Mouse (Mus musculus) left cerebral cortex, adult 2 months (tissue): Measurements from ENCODE around the gene Ddx23. TPM values are rescaled to one million over a fixed set of nuclear protein-coding genes. Genes with fewer than 3 reads are reported as not detected.

Experiments
- DNase-seq, 2 experiments: peaks; one replicate each; pipeline ENCODE4 v3.0.0; 2021 to 2022; ENCODE audit warnings: low spot score in 2 of 2, mixed read lengths in 1 of 2; ENCODE audit errors: extremely low spot score in 1 of 2
- H3K27ac ChIP-seq: fragments of 200-600 bp; 2 replicates; pipeline ENCODE4 v1.8.1; 2022
- H3K4me3 ChIP-seq: fragments of 200-600 bp; 2 replicates; pipeline ENCODE4 v1.8.1; 2022
- CTCF ChIP-seq: fragments of 200-600 bp; IDR thresholded peaks from 2 replicates; pipeline ENCODE4 v1.8.1; 2022; ENCODE audit warnings: antibody characterized with exemption, mild to moderate bottlenecking, moderate library complexity
- intact Hi-C: fragments of 180-260 bp; cut with DNase I; formaldehyde crosslinking; loops from one replicate; pipeline ENCODE4 v1.15.1; 2025
- total RNA-seq, 2 experiments: library from RNA; stranded (reverse); gene quantifications; 2 replicates each; pipeline ENCODE4 v1.2.3; 2021

The Ddx23 gene
- total RNA-seq, 2 experiments from 2014 or later: 84.4 to 90.2 TPM

GRCm38 (mm10) chr15:98644406-98644805 is 18.3 kb downstream of the Ddx23 start:
- Histone ChIP-seq H3K27ac (peak overlapping the region; percentile 36; the same call in 1 of the 2 replicates), H3K4me3 (no peak overlapping the region)
- no peak for TF ChIP-seq CTCF
- intact Hi-C loops: no loop called here
- no peak for DNase-seq

GRCm38 (mm10) chr15:98640157-98640556 is 22.5 kb downstream of the Ddx23 start:
- intact Hi-C loops: no loop called here
- no peak for TF ChIP-seq CTCF
- no peak overlapping the region for H3K27ac ChIP-seq
- H3K4me3 ChIP-seq: no peak overlapping the region
- no peak for DNase-seq

GRCm38 (mm10) chr15:98637155-98637554 is 25.5 kb downstream of the Ddx23 start:
- Histone ChIP-seq H3K27ac (no peak overlapping the region), H3K4me3 (peak overlapping the region; percentile 64)
- intact Hi-C loops: no loop called here
- TF ChIP-seq CTCF: no peak
- no peak for DNase-seq

- peak overlapping the region; percentile 64 for H3K4me3 ChIP-seq
- peak overlapping the region; percentile 80 for H3K27ac ChIP-seq
- intact Hi-C loops: no loop called here
- TF ChIP-seq CTCF: no peak
- peak; percentile 70 for DNase-seq
Measured at GRCm38 (mm10) chr15:98636517-98636916, 26.2 kb downstream of the Ddx23 start.

GRCm38 (mm10) chr15:98635291-98635841 is 27.3 kb downstream of the Ddx23 start:
- Histone ChIP-seq H3K4me3 (peak overlapping the region; percentile 64), H3K27ac (peak overlapping the region; percentile 80)
- DNase-seq: no peak
- TF ChIP-seq CTCF: no peak; the same call in 1 of the 2 replicates
- intact Hi-C loops: no loop called here

GRCm38 (mm10) chr15:98634541-98635081 is 28.1 kb downstream of the Ddx23 start:
- H3K4me3 ChIP-seq: peak overlapping the region; percentile 64
- peak overlapping the region; percentile 80 for H3K27ac ChIP-seq
- intact Hi-C loops: no loop called here
- DNase-seq: peak; percentile 80 to 83
- no peak for TF ChIP-seq CTCF

GRCm38 (mm10) chr15:98633822-98634470 is 28.7 kb downstream of the Ddx23 start:
- DNase-seq: no peak
- intact Hi-C loops: no loop called here
- no peak for TF ChIP-seq CTCF
- Histone ChIP-seq H3K4me3 (peak overlapping the region; percentile 64), H3K27ac (peak overlapping the region; percentile 80)

- H3K27ac ChIP-seq: peak overlapping the region; percentile 7; the same call in 1 of the 2 replicates
- no peak for TF ChIP-seq CTCF
- intact Hi-C loops: no loop called here
Measured at GRCm38 (mm10) chr15:98632921-98633320, 29.8 kb downstream of the Ddx23 start.

GRCm38 (mm10) chr15:98632107-98632744 is 30.5 kb downstream of the Ddx23 start:
- DNase-seq: peak in 1 of 2 experiments; percentile 67
- intact Hi-C loops: no loop called here
- peak overlapping the region; percentile 7; the same call in 1 of the 2 replicates for H3K27ac ChIP-seq
- no peak for TF ChIP-seq CTCF
- peak overlapping the region; percentile 50 for H3K4me3 ChIP-seq

More at GRCm38 (mm10) chr15:98632921-98633320, 29.8 kb downstream of the Ddx23 start:
- peak overlapping the region; percentile 50 for H3K4me3 ChIP-seq
- no peak for DNase-seq

GRCm38 (mm10) chr15:98631493-98631892 is 31.2 kb downstream of the Ddx23 start:
- TF ChIP-seq CTCF: peak; percentile 92
- DNase-seq: peak; percentile 52 to 71
- intact Hi-C loops: no loop called here
- H3K27ac ChIP-seq: no peak overlapping the region
- peak overlapping the region; percentile 50 for H3K4me3 ChIP-seq

- Histone ChIP-seq H3K4me3 (peak within 1 kb of the TSS; percentile 50), H3K27ac (no peak within 1 kb of the TSS)
- intact Hi-C loops: no loop called here
- no peak for DNase-seq
- no peak for TF ChIP-seq CTCF
Measured at GRCm38 (mm10) chr15:98630540-98630939, 32.2 kb downstream of the Ddx23 start, which contains the start of gene Cacnb3. Gene Cacnb3, plus strand, starts transcription at chr15:98630840.

- intact Hi-C loops: no loop called here
- no peak for DNase-seq
- TF ChIP-seq CTCF: no peak
- Histone ChIP-seq H3K27ac (no peak overlapping the region), H3K4me3 (no peak overlapping the region)
Measured at GRCm38 (mm10) chr15:98629464-98629863, 33.2 kb downstream of the Ddx23 start.
